17 mouse cellular contexts compared by ENCODE assay signal in genomic region chr19:10569627-10570026, GRCm38 (mm10). TPM values are rescaled to one million over a fixed set of nuclear protein-coding genes. Genes with fewer than 3 reads are reported as not detected.
"Had no signal": no experiment of that assay in that cellular context is flagged by ENCODE, and none has a peak within 500 bp of the region (broad histone marks: within the 10 kb centered on the region; RNA-seq: fewer than 3 reads in every experiment).

No protein-coding gene starts in this region.

- H3K4me3 ChIP-seq: lung, embryonic 15.5 days; megakaryocyte, embryonic 14.5 days; midbrain, embryonic 13.5 days; midbrain, embryonic 15.5 days; neural tube, embryonic 12.5 days; stomach, embryonic 15.5 days had no signal

- ATAC-seq: liver, postnatal 0 days; midbrain, embryonic 13.5 days; midbrain, embryonic 15.5 days had no signal

- DNase-seq: liver, postnatal 0 days; lung, adult 2 months; lung, postnatal 10 days; right cerebral cortex, postnatal 14 days; thymus, adult 18-20 months; thymus, postnatal 14 days; thymus, postnatal 36 days had no signal

- H3K27ac ChIP-seq: lung, embryonic 15.5 days; macrophage; midbrain, embryonic 13.5 days; midbrain, embryonic 15.5 days; neural tube, embryonic 12.5 days; stomach, embryonic 15.5 days; stomach, postnatal 0 days had no signal

- H3K4me1 ChIP-seq: lung, embryonic 15.5 days; midbrain, embryonic 13.5 days; midbrain, embryonic 15.5 days; neural tube, embryonic 12.5 days; stomach, embryonic 15.5 days had no signal

- H3K4me2 ChIP-seq: lung, embryonic 15.5 days; midbrain, embryonic 11.5 days; midbrain, embryonic 13.5 days; midbrain, embryonic 15.5 days; neural tube, embryonic 12.5 days; stomach, embryonic 15.5 days had no signal

- H3K9me3 ChIP-seq: lung, embryonic 15.5 days; megakaryocyte, embryonic 14.5 days; midbrain, embryonic 13.5 days; midbrain, embryonic 15.5 days; neural tube, embryonic 12.5 days; stomach, embryonic 15.5 days had no signal

- H3K27me3 ChIP-seq: lung, embryonic 15.5 days; megakaryocyte, embryonic 14.5 days; midbrain, embryonic 13.5 days; midbrain, embryonic 15.5 days; neural tube, embryonic 12.5 days; stomach, embryonic 15.5 days had no signal

- H3K9ac ChIP-seq: liver, postnatal 0 days; lung, embryonic 15.5 days; midbrain, embryonic 13.5 days; midbrain, embryonic 15.5 days; neural tube, embryonic 12.5 days; stomach, embryonic 15.5 days had no signal

RNA-seq across cellular contexts. Expression of gene Tmem216, which starts 13.6 kb away (rescaled TPM):
- total RNA-seq: monocyte, adult 5-6 weeks had no signal
